ENCODE assay signal across 8 mouse cellular contexts in genomic region chr1:21052608-21053007, GRCm38 (mm10). TPM values are rescaled to one million over a fixed set of nuclear protein-coding genes. Genes with fewer than 3 reads are reported as not detected.
DNase-seq lines count a peak whose midpoint lies in the region; ATAC-seq lines count a peak whose summit lies in the region.

No protein-coding gene starts in this region.

- no peak for DNase-seq in frontal cortex, postnatal 25 days (ENCODE audit: low spot score in 2 of 2)
- no peak for DNase-seq in lung, postnatal 14 days
- peak; percentile 36 for DNase-seq in frontal cortex, postnatal 10 days (ENCODE audit: low spot score in 2 of 2)
- no peak for DNase-seq in MN1 (ENCODE audit: low spot score)
- no peak for DNase-seq in embryo, embryonic 10 days (ENCODE audit: low spot score)

- H3K36me3 ChIP-seq in lung, embryonic 15.5 days: no peaks in the 10 kb centered on the region
- H3K36me3 ChIP-seq in midbrain, embryonic 15.5 days (replicated peaks): no peaks in the 10 kb centered on the region

- 25% methylated on average over 5 of the region's 5 CpGs for WGBS in lung, embryonic 15.5 days
- 30% methylated on average over 5 of the region's 5 CpGs for WGBS in midbrain, embryonic 15.5 days

- peak; percentile 43; the same call in 1 of the 2 replicates for ATAC-seq in frontal cortex, adult (ENCODE audit: low TSS enrichment)
- ATAC-seq in lung, embryonic 15.5 days (ENCODE audit: borderline replicate concordance, extremely low read depth, low FRiP score, low TSS enrichment): peak; percentile 47; the same call in 1 of the 2 replicates
- ATAC-seq in midbrain, embryonic 15.5 days (replicated peaks): peak; percentile 76

- H3K9me3 ChIP-seq in lung, embryonic 15.5 days: no peaks in the 10 kb centered on the region
- no peaks in the 10 kb centered on the region for H3K9me3 ChIP-seq in midbrain, embryonic 15.5 days

- no peak overlapping the region for H3K4me3 ChIP-seq in lung, embryonic 15.5 days
- no peak overlapping the region for H3K4me3 ChIP-seq in midbrain, embryonic 15.5 days

- H3K4me1 ChIP-seq in lung, embryonic 15.5 days: peaks cover 27% of the 10 kb centered on the region
- peaks cover 14% of the 10 kb centered on the region for H3K4me1 ChIP-seq in midbrain, embryonic 15.5 days

- no peak overlapping the region for H3K4me2 ChIP-seq in lung, embryonic 15.5 days
- no peak overlapping the region for H3K4me2 ChIP-seq in midbrain, embryonic 15.5 days

- H3K27ac ChIP-seq in lung, embryonic 15.5 days: peak overlapping the region; percentile 33
- 0 out of 2 replicates have a peak overlapping the region, but pooled peaks have one; percentile 9 for H3K27ac ChIP-seq in midbrain, embryonic 15.5 days

- no peak overlapping the region for H3K9ac ChIP-seq in lung, embryonic 15.5 days
- no peak overlapping the region for H3K9ac ChIP-seq in midbrain, embryonic 15.5 days

- H3K27me3 ChIP-seq in lung, embryonic 15.5 days: no peaks in the 10 kb centered on the region
- H3K27me3 ChIP-seq in midbrain, embryonic 15.5 days (replicated peaks): no peaks in the 10 kb centered on the region

RNA-seq across cellular contexts. Expression of gene Tram2, which starts 26.4 kb away (rescaled TPM):
- polyA plus RNA-seq in lung, embryonic 15.5 days (2015; fragmentation: Nextera tagmentation; extraction: Ambion mirVana): 7.3 and 8.0 TPM in 2 replicates
- 2.0 and 2.1 TPM in 2 replicates for polyA plus RNA-seq in midbrain, embryonic 15.5 days (2015; fragmentation: Nextera tagmentation; extraction: Ambion mirVana)

Comparison
In these comparisons a context has a peak if more than half of its experiments do, and no peak if none do; other contexts are left out.
1. DNase-seq: peak in frontal cortex, postnatal 10 days (2 of 2); none in frontal cortex, postnatal 25 days (0 of 2), lung, postnatal 14 days (single experiment), MN1 (single experiment) and embryo, embryonic 10 days (single experiment).
2. Peak in every context shown above with its lines, with median percentiles within 50 percentile points of each other: ATAC-seq.